Mouse (Mus musculus) liver, embryonic 12.5 days (tissue): ENCODE data around the gene Ptpn9. TPM values are rescaled to one million over a fixed set of nuclear protein-coding genes. Genes with fewer than 3 reads are reported as not detected.
A peak's percentile ranks its signal among the peaks of the same experiment; 100 is the strongest.
"Not testable (repeated sequence)": the region's sequence is repeated elsewhere in the genome, so short reads cannot be mapped to it uniquely, and the experiment has no call there.

Experiments used
- ATAC-seq: fragments of 200-750 bp; cut with Nextera tagmentation; 2 replicates; pipeline ENCODE4 v1.8.0; 2017; ENCODE audit warnings: moderate number of reproducible peaks, mild to moderate bottlenecking, moderate library complexity
- H3K27ac ChIP-seq: fragments of 300-500 bp; sonication (generic); 2 replicates; pipeline ENCODE4 v1.5.1; 2016; ENCODE audit warnings: mild to moderate bottlenecking
- H3K27me3 ChIP-seq: fragments of 300-500 bp; sonication (generic); replicated peaks from 2 replicates; pipeline ENCODE4 v1.6.1; 2016; ENCODE audit warnings: mild to moderate bottlenecking, moderate library complexity
- H3K36me3 ChIP-seq: fragments of 300-500 bp; sonication (generic); 2 replicates; pipeline ENCODE4 v1.6.1; 2016; ENCODE audit warnings: mild to moderate bottlenecking, moderate library complexity
- H3K4me1 ChIP-seq: fragments of 300-500 bp; sonication (generic); 2 replicates; pipeline ENCODE4 v1.6.1; 2016
- H3K4me2 ChIP-seq: fragments of 300-500 bp; sonication (generic); 2 replicates; pipeline ENCODE4 v1.6.1; 2016; ENCODE audit warnings: mild to moderate bottlenecking, moderate library complexity
- H3K4me3 ChIP-seq: fragments of 300-500 bp; sonication (generic); 2 replicates; pipeline ENCODE4 v1.5.1; 2016; ENCODE audit warnings: mild to moderate bottlenecking, moderate library complexity
- H3K9ac ChIP-seq: fragments of 300-500 bp; sonication (generic); 2 replicates; pipeline ENCODE4 v1.6.1; 2016; ENCODE audit warnings: mild to moderate bottlenecking, moderate library complexity
- H3K9me3 ChIP-seq: fragments of 300-500 bp; sonication (generic); replicated peaks from 2 replicates; pipeline ENCODE4 v1.6.1; 2016; ENCODE audit warnings: mild to moderate bottlenecking, moderate library complexity
- WGBS: fragments of 180-500 bp; shearing (Covaris S2); methylation state at CpG from one replicate; pipeline ENCODE4 v1.1.7; 2016; ENCODE audit not compliant: insufficient replicate concordance; 5-methylcytosine and 5-hydroxymethylcytosine counted together
- polyA plus RNA-seq: library from polyadenylated mRNA; unstranded; fragments of >200 nt; fragmentation: Nextera tagmentation; extraction: Ambion mirVana; gene quantifications from 2 replicates; pipeline ENCODE4 v1.2.1, GENCODE M21; 2016

Ptpn9 gene
- polyA plus RNA-seq, 1 experiment from 2014 or later, result 7.4 TPM

DNA sequence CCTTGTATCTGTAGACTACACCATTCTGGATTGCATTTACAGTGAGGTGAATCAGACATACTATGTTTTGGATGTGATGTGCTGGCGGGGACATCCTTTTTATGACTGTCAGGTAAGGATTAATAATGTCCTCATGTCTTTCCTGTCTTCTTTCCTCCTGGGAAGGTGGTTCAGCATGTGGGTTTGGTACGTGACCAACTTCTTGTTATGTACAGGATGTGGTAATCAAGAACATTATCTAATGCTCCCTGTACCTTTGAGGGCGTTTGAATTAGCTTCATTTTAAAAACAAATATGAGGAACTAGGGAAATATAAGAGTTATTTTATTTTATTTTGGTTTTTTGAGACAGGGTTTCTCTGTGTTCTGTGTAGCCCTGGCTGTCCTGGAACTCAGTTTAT lies 19.5 kb upstream of the Ptpn9 start:
- Histone ChIP-seq H3K4me2 (no peak overlapping the region), H3K36me3 (peaks cover 30% of the 10 kb centered on the region), H3K9ac (no peak overlapping the region), H3K9me3 (no peaks in the 10 kb centered on the region), H3K27ac (no peak overlapping the region), H3K4me1 (peaks cover 11% of the 10 kb centered on the region), H3K27me3 (no peaks in the 10 kb centered on the region), H3K4me3 (no peak overlapping the region)
- no peak for ATAC-seq
- WGBS, result 46% methylated on average over 3 of the region's 3 CpGs

DNA sequence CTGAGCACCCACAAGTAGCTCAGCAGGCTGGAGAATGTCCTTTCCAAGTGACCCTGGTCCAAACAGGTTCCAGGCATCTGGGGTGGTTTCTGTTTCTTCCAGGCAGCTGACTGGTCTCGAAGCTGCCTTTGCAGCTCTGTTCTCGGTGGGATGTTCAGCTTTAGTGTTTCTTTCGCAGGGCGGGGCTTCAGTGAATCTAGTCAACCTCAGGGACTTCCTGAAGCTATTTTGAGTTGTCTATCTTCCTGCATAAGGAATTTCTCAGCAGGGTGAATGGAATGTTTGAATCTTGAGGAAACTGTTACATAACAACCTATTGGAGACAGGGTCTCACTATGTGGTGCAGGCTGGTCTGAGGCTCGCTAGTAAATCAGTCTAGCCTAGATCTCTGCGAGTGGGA lies 14.5 kb upstream of the Ptpn9 start:
- H3K27ac ChIP-seq, result no peak overlapping the region
- no peak overlapping the region for H3K4me3 ChIP-seq
- 87% methylated on average over 6 of the region's 6 CpGs for WGBS
- no peak for ATAC-seq
- H3K36me3 ChIP-seq, result peaks cover 26% of the 10 kb centered on the region
- peaks cover 3% of the 10 kb centered on the region; the same call in 1 of the 2 replicates for H3K4me1 ChIP-seq
- H3K9ac ChIP-seq, result no peak overlapping the region
- no peaks in the 10 kb centered on the region for H3K9me3 ChIP-seq
- no peak overlapping the region for H3K4me2 ChIP-seq
- H3K27me3 ChIP-seq, result no peaks in the 10 kb centered on the region

DNA sequence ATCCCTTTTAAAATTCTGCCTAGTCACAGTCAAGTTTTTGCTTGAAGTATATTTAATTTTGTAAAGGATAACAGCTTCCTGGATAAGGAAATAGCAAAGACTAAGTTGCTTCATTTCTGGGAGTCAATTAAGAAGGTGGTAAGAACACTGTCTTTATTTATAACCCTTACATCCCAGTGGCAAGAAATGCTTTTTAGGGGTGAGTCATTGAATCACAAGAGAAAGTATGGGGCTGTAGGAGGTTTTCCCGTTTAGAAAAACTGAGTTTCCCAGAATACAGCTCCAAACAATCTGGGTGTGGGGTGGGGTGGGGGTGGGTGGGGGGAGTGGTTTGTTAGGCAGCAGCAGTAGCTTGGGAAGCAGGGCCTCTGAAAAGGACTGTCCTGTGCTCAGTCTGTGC lies 13.2 kb upstream of the Ptpn9 start:
- no peak overlapping the region for H3K4me3 ChIP-seq
- H3K27me3 ChIP-seq, result no peaks in the 10 kb centered on the region
- 56% methylated on average over 1 of the region's 1 CpGs for whole genome bisulfite sequencing
- no peak overlapping the region for H3K4me2 ChIP-seq
- ATAC-seq, result no peak
- no peak overlapping the region for H3K9ac ChIP-seq
- no peak overlapping the region for H3K27ac ChIP-seq
- no peaks in the 10 kb centered on the region for H3K4me1 ChIP-seq
- H3K36me3 ChIP-seq, result peaks cover 23% of the 10 kb centered on the region
- no peaks in the 10 kb centered on the region for H3K9me3 ChIP-seq

DNA sequence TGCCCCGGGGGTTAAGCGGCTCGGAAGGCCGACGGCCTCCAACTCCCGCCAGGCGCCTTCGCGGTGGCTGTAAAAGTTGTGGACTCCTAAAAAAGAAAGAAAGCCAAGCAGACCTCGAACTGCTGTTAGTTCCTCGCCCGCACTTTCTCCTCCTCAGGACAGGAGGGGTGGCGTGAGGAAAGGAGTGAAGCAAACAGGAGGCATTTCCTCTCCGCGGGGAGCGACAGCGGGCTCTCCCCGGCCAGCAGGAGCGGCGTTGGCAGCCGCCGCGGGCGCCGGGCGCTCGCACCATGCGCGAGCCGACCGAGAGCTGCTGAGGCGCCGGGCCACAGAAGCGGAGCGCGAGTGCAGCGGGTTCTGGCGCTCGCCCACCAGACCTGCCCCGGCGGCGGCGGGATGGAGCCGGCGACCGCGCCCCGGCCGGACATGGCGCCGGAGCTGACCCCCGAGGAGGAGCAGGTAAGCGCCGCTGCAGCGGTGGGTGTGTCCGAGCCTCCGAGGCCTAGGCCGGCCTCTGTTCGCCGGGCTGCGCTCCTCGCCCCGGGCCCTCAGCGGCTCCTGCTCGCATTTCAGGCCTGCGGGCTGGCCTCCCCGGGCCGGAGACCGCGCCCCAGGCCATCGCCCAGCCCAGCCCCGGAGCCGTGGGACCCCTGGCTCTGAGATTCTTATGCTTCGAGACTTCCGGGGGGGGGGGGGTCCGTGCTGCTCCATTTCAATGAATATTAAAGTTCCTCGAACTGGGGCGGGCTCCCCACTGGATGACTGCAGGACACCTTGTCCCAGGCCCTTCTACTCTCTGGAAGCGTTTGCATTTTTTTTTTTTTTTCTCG lies 690 bp downstream of the Ptpn9 start:
- H3K27ac ChIP-seq, result peak overlapping the region; percentile 81
- H3K27me3 ChIP-seq, result peaks cover 16% of the 10 kb centered on the region
- H3K4me2 ChIP-seq, result peak overlapping the region; percentile 98
- H3K36me3 ChIP-seq, result no peaks in the 10 kb centered on the region
- H3K9ac ChIP-seq, result peak overlapping the region; percentile 85
- 2% methylated on average over 78 of the region's 80 CpGs for WGBS
- peaks cover 35% of the 10 kb centered on the region for H3K4me1 ChIP-seq
- H3K9me3 ChIP-seq, result no peaks in the 10 kb centered on the region
- ATAC-seq, result peak; percentile 74
- peak overlapping the region; percentile 75 for H3K4me3 ChIP-seq

DNA sequence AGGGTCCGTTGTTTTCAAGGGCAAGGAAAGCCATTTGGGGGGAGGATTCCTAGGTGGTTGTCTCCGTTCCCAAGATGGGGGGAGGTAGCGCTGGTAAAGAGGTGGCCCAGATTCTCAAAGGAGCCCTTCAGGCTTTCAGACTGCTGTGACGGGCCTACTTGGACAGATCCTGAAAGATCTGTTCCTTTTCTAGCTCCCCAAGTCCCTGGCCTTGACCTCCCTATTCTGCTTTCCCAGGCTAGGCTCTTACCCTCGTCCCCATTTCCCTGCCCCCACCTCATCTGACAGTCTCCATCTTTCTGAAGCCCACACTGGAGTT lies 1.3 kb downstream of the Ptpn9 start:
- Histone ChIP-seq H3K4me1 (peaks cover 29% of the 10 kb centered on the region), H3K27me3 (peaks cover 16% of the 10 kb centered on the region), H3K36me3 (no peaks in the 10 kb centered on the region), H3K9me3 (no peaks in the 10 kb centered on the region), H3K9ac (peak overlapping the region; percentile 85), H3K4me2 (peak overlapping the region; percentile 98), H3K4me3 (peak overlapping the region; percentile 75), H3K27ac (no peak overlapping the region)
- ATAC-seq, result no peak
- WGBS, result 3% methylated on average over 5 of the region's 5 CpGs

DNA sequence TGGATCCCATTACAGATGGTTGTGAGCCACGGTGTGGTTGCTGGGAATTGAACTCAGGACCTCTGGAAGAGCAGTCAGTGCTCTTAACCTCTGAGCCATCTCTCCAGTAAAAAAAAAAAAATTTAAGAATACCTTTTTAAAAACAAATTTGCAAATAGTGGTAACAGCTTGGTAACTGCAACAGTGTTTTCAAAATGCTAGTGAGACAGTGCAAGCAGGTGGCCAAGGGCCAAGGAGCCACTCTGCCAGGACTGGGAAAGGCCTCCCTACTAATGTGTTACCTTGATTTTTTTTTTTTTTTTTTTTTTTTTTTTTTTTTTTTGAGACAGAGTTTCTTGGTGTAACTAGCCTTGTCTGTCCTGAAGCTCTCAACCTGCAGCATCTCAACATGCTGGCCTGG lies 2.5 kb downstream of the Ptpn9 start:
- H3K36me3 ChIP-seq, H3K9me3 ChIP-seq, H3K4me2 ChIP-seq, H3K9ac ChIP-seq, H3K4me3 ChIP-seq, H3K27ac ChIP-seq, ATAC-seq: not testable (repeated sequence)
- Histone ChIP-seq H3K4me1 (peaks cover 26% of the 10 kb centered on the region), H3K27me3 (peaks cover 16% of the 10 kb centered on the region)
- 76% methylated on average over 1 of the region's 1 CpGs for WGBS

DNA sequence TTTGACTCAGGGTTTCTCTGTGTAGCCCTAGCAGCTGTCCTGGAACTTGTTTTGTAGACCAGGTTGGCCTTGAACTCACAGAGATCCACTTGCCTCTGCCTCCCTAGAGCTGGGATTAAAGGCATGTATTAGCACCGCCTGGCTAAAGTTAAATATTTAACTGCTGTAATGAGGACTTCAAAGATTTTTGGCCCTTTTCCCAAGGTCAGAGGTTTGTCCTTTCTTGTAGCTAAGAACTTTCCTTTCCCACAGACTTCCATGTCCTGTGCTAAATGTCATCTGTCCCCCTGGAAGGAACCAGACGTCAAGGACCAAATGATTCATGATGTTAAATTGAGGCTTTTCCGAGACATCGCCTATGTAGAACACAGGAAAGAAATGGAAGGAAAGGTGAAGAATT lies 8.3 kb downstream of the Ptpn9 start:
- no peak overlapping the region for H3K4me3 ChIP-seq
- WGBS, result 71% methylated on average over 4 of the region's 4 CpGs
- no peaks in the 10 kb centered on the region for H3K4me1 ChIP-seq

DNA sequence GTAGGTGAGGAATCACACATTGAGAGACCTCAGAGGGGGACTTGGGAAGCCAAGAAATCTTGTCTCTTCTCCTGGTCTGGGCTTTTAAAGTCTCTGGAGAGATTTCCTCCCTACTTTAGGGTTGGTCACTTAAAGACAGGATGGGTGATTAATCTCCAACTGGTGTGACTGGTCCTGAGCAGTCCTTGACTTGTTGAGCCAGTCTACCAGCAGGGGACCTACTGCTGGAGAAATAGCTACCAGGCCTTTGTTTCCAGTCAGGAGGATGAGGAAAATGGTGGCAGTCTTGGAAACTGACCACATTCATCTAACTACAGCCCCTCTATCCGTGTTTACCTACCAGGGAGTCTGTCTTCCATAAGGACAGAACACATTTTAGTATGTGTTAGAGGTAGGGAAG lies 17.7 kb downstream of the Ptpn9 start:
- no peak overlapping the region for H3K4me3 ChIP-seq
- no peaks in the 10 kb centered on the region for H3K9me3 ChIP-seq
- no peak overlapping the region for H3K27ac ChIP-seq
- no peak overlapping the region for H3K4me2 ChIP-seq
- H3K36me3 ChIP-seq, result peaks cover 19% of the 10 kb centered on the region
- H3K4me1 ChIP-seq, result no peaks in the 10 kb centered on the region
- no peaks in the 10 kb centered on the region for H3K27me3 ChIP-seq
- 55% methylated on average over 1 of the region's 1 CpGs for WGBS
- no peak for ATAC-seq
- no peak overlapping the region for H3K9ac ChIP-seq

More for the DNA sequence above, 8.3 kb downstream of the Ptpn9 start:
- no peak overlapping the region for H3K27ac ChIP-seq
- H3K9me3 ChIP-seq, result no peaks in the 10 kb centered on the region
- H3K27me3 ChIP-seq, result no peaks in the 10 kb centered on the region
- peaks cover 7% of the 10 kb centered on the region for H3K36me3 ChIP-seq
- ATAC-seq, result no peak
- H3K4me2 ChIP-seq, result no peak overlapping the region
- H3K9ac ChIP-seq, result no peak overlapping the region

DNA sequence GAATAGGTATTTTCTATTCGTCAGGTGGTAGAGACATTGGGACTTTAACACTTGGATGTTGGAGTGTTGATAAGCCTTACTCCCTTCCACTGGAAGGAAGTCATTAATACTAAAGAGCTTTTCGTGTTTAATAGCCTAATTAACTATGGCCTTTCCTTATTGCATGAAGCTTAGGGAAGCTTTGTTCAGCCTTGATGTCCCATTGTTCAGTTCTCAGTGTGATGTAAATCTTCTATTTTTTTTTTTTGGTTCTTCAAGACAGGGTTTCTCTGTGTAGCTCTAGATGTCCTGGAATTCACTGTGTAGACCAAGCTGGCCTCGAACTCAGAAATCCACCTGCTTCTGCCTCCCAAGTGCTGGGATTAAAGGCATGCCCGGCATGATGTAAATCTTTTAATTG lies 18.2 kb downstream of the Ptpn9 start:
- Histone ChIP-seq H3K9ac (no peak overlapping the region), H3K4me3 (no peak overlapping the region), H3K27ac (no peak overlapping the region), H3K27me3 (no peaks in the 10 kb centered on the region), H3K36me3 (peaks cover 14% of the 10 kb centered on the region; the same call in 1 of the 2 replicates), H3K4me1 (no peaks in the 10 kb centered on the region), H3K4me2 (no peak overlapping the region), H3K9me3 (no peaks in the 10 kb centered on the region)
- ATAC-seq, result no peak
- WGBS, result 74% methylated on average over 4 of the region's 4 CpGs

DNA sequence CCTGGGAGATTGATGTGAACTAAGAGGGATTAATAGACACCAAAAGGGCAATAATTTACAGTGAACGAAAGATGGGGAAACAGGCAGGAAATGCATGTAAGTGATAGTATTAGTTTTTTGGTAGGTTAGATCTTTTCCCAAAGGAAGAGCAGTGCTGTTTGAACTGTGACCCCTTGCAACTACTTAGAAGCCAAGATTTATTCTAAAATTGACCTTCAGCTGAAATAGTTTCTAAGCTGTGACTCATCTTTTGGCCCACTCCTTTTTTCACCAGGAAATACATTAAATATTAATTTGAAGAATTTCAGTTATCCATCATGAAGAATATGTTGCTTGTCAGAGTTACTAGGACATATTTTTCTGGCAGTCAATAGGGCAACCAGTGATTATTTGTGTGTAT lies 19.0 kb downstream of the Ptpn9 start:
- H3K27me3 ChIP-seq, result no peaks in the 10 kb centered on the region
- 76% methylated on average over 1 of the region's 1 CpGs for WGBS
- no peaks in the 10 kb centered on the region for H3K4me1 ChIP-seq
- H3K4me3 ChIP-seq, result no peak overlapping the region
- H3K9ac ChIP-seq, result no peak overlapping the region
- no peak overlapping the region for H3K4me2 ChIP-seq
- no peak overlapping the region for H3K27ac ChIP-seq
- no peak for ATAC-seq
- peaks cover 14% of the 10 kb centered on the region; the same call in 1 of the 2 replicates for H3K36me3 ChIP-seq
- H3K9me3 ChIP-seq, result no peaks in the 10 kb centered on the region

DNA sequence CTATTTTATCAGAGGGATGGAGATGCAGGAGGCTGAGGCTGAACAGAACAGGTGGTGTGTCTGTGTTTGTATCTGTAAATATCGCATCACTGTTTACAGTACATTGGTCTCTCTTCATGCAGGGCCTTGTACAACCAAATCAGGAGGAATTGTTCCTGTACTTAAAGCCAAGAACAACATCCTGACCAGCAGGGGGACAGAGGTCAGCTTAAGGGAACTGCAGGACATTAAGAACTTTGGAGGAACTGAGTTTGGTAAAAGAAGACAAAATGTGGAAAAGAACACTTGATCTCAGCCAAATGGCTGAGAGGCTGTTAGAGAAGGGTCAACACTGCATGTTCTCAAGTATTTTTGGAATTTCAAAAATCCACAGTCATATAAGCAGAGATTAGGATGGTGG lies 20.0 kb downstream of the Ptpn9 start:
- no peaks in the 10 kb centered on the region for H3K9me3 ChIP-seq
- peaks cover 14% of the 10 kb centered on the region; the same call in 1 of the 2 replicates for H3K36me3 ChIP-seq
- H3K9ac ChIP-seq, result no peak overlapping the region
- no peaks in the 10 kb centered on the region for H3K27me3 ChIP-seq
- ATAC-seq, result no peak
- WGBS, result 68% methylated on average over 1 of the region's 1 CpGs
- H3K4me1 ChIP-seq, result no peaks in the 10 kb centered on the region
- no peak overlapping the region for H3K4me2 ChIP-seq
- H3K4me3 ChIP-seq, result no peak overlapping the region
- H3K27ac ChIP-seq, result no peak overlapping the region

DNA sequence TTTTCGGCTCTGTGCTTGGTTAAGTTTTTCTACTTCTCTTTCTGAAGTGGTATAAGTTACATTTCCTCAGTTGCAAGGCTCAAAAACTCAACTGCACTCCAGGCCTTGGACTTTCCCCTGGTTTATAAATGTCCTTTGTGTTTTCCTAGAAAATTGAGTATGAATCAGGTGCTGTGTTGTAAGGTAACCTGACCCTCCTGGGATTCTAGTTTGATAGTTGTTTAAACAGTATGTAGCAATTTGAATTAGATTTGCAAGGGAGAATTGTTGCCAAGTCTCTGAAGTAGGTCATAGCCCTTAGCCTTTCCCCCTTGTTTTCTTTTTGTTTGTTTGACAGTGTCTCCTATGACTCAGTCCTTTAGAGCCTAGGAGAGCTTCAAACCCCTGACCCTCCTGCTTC lies 22.9 kb downstream of the Ptpn9 start:
- no peak overlapping the region for H3K9ac ChIP-seq
- no peaks in the 10 kb centered on the region for H3K4me1 ChIP-seq
- H3K36me3 ChIP-seq, result peaks cover 15% of the 10 kb centered on the region
- H3K9me3 ChIP-seq, result no peaks in the 10 kb centered on the region
- no peak overlapping the region for H3K4me2 ChIP-seq
- H3K27ac ChIP-seq, result no peak overlapping the region
- H3K27me3 ChIP-seq, result no peaks in the 10 kb centered on the region
- 93% methylated on average over 1 of the region's 1 CpGs for WGBS
- ATAC-seq, result no peak
- H3K4me3 ChIP-seq, result no peak overlapping the region

DNA sequence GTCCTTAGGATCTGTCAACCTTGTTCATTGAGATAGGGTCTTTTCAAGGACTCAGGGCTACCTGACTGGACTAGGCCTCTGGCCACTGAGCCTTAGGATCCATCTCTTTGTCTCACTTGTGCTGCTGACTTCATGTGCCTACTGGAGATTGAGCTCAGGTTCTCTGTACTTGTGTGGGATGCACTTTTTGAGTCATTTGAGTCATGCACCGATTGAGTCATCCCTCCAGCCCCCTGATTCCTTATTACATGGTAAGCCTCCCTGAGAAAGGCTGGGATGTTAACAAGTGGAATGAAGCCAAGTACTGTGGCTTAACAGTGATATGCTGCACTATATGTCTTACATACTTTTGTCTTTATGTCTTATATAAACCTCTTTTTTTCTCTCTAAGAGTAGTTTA lies 37.0 kb downstream of the Ptpn9 start:
- Histone ChIP-seq H3K9ac (no peak overlapping the region), H3K9me3 (no peaks in the 10 kb centered on the region), H3K27me3 (no peaks in the 10 kb centered on the region), H3K27ac (no peak overlapping the region), H3K4me3 (no peak overlapping the region), H3K36me3 (peaks cover 31% of the 10 kb centered on the region), H3K4me1 (no peaks in the 10 kb centered on the region), H3K4me2 (no peak overlapping the region)
- WGBS, result 76% methylated on average over 1 of the region's 1 CpGs
- ATAC-seq, result no peak
